Mouse (Mus musculus): Measurements from ENCODE around the gene Nutf2-ps1.

DNA sequence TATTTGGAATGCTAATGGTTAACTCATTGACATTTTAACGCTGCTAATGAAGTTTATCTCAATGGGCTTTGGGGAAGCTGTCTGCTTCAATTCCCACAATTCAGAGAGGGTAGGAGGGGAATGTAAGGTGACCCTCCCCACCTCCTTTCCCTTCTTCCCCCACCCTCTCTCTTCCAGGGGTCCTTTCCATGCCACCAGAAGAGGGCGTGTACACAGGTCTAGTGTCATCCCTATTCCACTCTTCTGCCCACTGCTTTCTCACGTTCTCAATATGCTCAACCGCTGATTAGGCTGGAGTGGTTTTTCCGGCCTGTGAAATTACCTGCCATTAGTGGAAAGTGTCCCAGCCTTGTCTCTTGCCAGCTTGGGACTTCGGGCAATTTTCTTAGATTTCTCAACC, 32.0 kb downstream of the Nutf2-ps1 start:
- TF ChIP-seq GATA1 (IDR thresholded peaks at IDR 0.05; ENCODE audit: borderline replicate concordance, low read length) (no peak), FLI1 (IDR thresholded peaks at IDR 0.05; ENCODE audit: low read length) (no peak)

All from megakaryocyte, embryonic 14.5 days (primary cell).